Mouse (Mus musculus) lung, postnatal 0 days (tissue): ENCODE data around the gene Adh4. TPM values are rescaled to one million over a fixed set of nuclear protein-coding genes. Genes with fewer than 3 reads are reported as not detected.

Experiments used
- ATAC-seq: fragments of 200-750 bp; cut with Nextera tagmentation; 2 replicates; pipeline ENCODE4 v1.8.0; 2017; ENCODE audit warnings: moderate library complexity
- DNase-seq: peaks from one replicate; pipeline ENCODE4 v3.0.0-alpha.2; 2016; ENCODE audit warnings: low spot score
- H3K27ac ChIP-seq: fragments of 300-500 bp; sonication (generic); 2 replicates; pipeline ENCODE4 v1.5.1; 2014; ENCODE audit warnings: antibody characterized with exemption, mild to moderate bottlenecking, low read length, mixed read lengths
- H3K27me3 ChIP-seq: fragments of 300-500 bp; sonication (generic); replicated peaks from 2 replicates; pipeline ENCODE4 v1.6.1; 2014; ENCODE audit warnings: low read length, mixed read lengths; ENCODE audit not compliant: insufficient read depth
- H3K36me3 ChIP-seq: fragments of 300-500 bp; sonication (generic); 2 replicates; pipeline ENCODE4 v1.6.1; 2014; ENCODE audit warnings: low read length, mixed read lengths; ENCODE audit not compliant: insufficient read depth
- H3K4me1 ChIP-seq: fragments of 300-500 bp; sonication (generic); 2 replicates; pipeline ENCODE4 v1.6.1; 2014; ENCODE audit warnings: antibody characterized with exemption, low read depth, low read length, mixed read lengths; ENCODE audit not compliant: insufficient read depth
- H3K4me2 ChIP-seq: fragments of 300-500 bp; sonication (generic); replicated peaks from 2 replicates; pipeline ENCODE4 v1.6.1; 2014; ENCODE audit warnings: low read depth, mild to moderate bottlenecking, low read length, moderate library complexity, mixed read lengths
- H3K4me3 ChIP-seq: fragments of 300-500 bp; sonication (generic); 2 replicates; pipeline ENCODE4 v1.5.1; 2014; ENCODE audit warnings: low read depth, low read length
- H3K9ac ChIP-seq: fragments of 300-500 bp; sonication (generic); replicated peaks from 2 replicates; pipeline ENCODE4 v1.6.1; 2014; ENCODE audit warnings: low read depth, mild to moderate bottlenecking
- H3K9me3 ChIP-seq: fragments of 300-500 bp; sonication (generic); 2 replicates; pipeline ENCODE4 v1.6.1; 2016; ENCODE audit warnings: low read length, mixed read lengths
- CTCF ChIP-seq: IDR thresholded peaks from 2 replicates; pipeline ENCODE4 v1.5.1; 2016; ENCODE audit warnings: antibody characterized with exemption, mild to moderate bottlenecking
- EP300 ChIP-seq: IDR thresholded peaks from 2 replicates; pipeline ENCODE4 v1.6.1; 2016; ENCODE audit warnings: antibody characterized with exemption, mild to moderate bottlenecking, control low read depth
- WGBS: fragments of 180-500 bp; shearing (Covaris S2); extraction: QIAGEN DNeasy Blood & Tissue Kit; methylation state at CpG from one replicate; pipeline ENCODE4 v1.1.7; 2014; 5-methylcytosine and 5-hydroxymethylcytosine counted together
- polyA plus RNA-seq: library from polyadenylated mRNA; unstranded; fragments of >200 nt; fragmentation: Nextera tagmentation; extraction: Ambion mirVana; gene quantifications from 2 replicates; pipeline ENCODE4 v1.2.1, GENCODE M21; 2015

The Adh4 gene
- polyA plus RNA-seq, 1 experiment from 2014 or later, result not detected

GRCm38 (mm10) chr3:138442203-138442602, 26.9 kb downstream of the Adh4 start:
- 0 out of 2 replicates have a peak, but pooled peaks cover 8% of the 10 kb centered on the region for H3K36me3 ChIP-seq
- H3K4me2 ChIP-seq, result peak overlapping the region; percentile 82
- H3K9me3 ChIP-seq, result no peaks in the 10 kb centered on the region
- no peak; the same call in 1 of the 2 replicates for ATAC-seq
- H3K4me1 ChIP-seq, result peaks cover 4% of the 10 kb centered on the region; the same call in 1 of the 2 replicates
- H3K9ac ChIP-seq, result no peak overlapping the region
- peak overlapping the region; percentile 76 for H3K27ac ChIP-seq
- H3K4me3 ChIP-seq, result peak overlapping the region; percentile 88
- DNase-seq, result peak; percentile 44
- no peak for TF ChIP-seq EP300
- TF ChIP-seq CTCF, result peak; percentile 17; the same call in 1 of the 2 replicates
- 3% methylated on average over 9 of the region's 9 CpGs for WGBS
- no peaks in the 10 kb centered on the region for H3K27me3 ChIP-seq

- no peak for TF ChIP-seq EP300
- TF ChIP-seq CTCF, result peak; percentile 41; the same call in 1 of the 2 replicates
- peak within 1 kb of the TSS; percentile 81 for H3K9ac ChIP-seq
- ATAC-seq (peak; percentile 100), DNase-seq (peak; percentile 96)
- H3K4me1 ChIP-seq, result peaks cover 4% of the 10 kb centered on the region; the same call in 1 of the 2 replicates
- H3K4me2 ChIP-seq, result peak within 1 kb of the TSS; percentile 82
- H3K27ac ChIP-seq, result peak within 1 kb of the TSS; percentile 81
- H3K36me3 ChIP-seq, result 0 out of 2 replicates have a peak, but pooled peaks cover 8% of the 10 kb centered on the region
- no peaks in the 10 kb centered on the region for H3K27me3 ChIP-seq
- H3K9me3 ChIP-seq, result no peaks in the 10 kb centered on the region
- H3K4me3 ChIP-seq, result peak within 1 kb of the TSS; percentile 88
- 2% methylated on average over 83 of the region's 86 CpGs for WGBS
These were observed 27.6 kb downstream of the Adh4 start, which contains the start of gene Adh5 for GRCm38 (mm10) chr3:138442612-138443464. Gene Adh5 (plus strand): TSS chr3:138443093.

GRCm38 (mm10) chr3:138443465-138443771, 28.2 kb downstream of the Adh4 start:
- peak overlapping the region; percentile 88 for H3K4me3 ChIP-seq
- peak overlapping the region; percentile 81 for H3K27ac ChIP-seq
- DNase-seq, result no peak
- H3K9ac ChIP-seq, result peak overlapping the region; percentile 81
- H3K36me3 ChIP-seq, result peaks cover 8% of the 10 kb centered on the region; the same call in 1 of the 2 replicates
- peak overlapping the region; percentile 82 for H3K4me2 ChIP-seq
- no peaks in the 10 kb centered on the region for H3K9me3 ChIP-seq
- no peaks in the 10 kb centered on the region for H3K27me3 ChIP-seq
- ATAC-seq, result no peak
- H3K4me1 ChIP-seq, result peaks cover 4% of the 10 kb centered on the region; the same call in 1 of the 2 replicates
- WGBS, result 3% methylated on average over 9 of the region's 9 CpGs
- TF ChIP-seq EP300, result no peak
- no peak for TF ChIP-seq CTCF

- no peak overlapping the region for H3K9ac ChIP-seq
- WGBS, result 72% methylated on average over 12 of the region's 12 CpGs
- H3K36me3 ChIP-seq, result peaks cover 25% of the 10 kb centered on the region
- TF ChIP-seq EP300 (no peak), CTCF (no peak)
- no peak for ATAC-seq
- no peaks in the 10 kb centered on the region for H3K9me3 ChIP-seq
- no peak overlapping the region for H3K4me3 ChIP-seq
- no peak overlapping the region for H3K27ac ChIP-seq
- H3K4me1 ChIP-seq, result no peaks in the 10 kb centered on the region; the same call in 1 of the 2 replicates
- no peak for DNase-seq
- no peak overlapping the region for H3K4me2 ChIP-seq
- no peaks in the 10 kb centered on the region for H3K27me3 ChIP-seq
These were observed 33.0 kb downstream of the Adh4 start for GRCm38 (mm10) chr3:138448077-138448860.

GRCm38 (mm10) chr3:138452169-138452568, 36.9 kb downstream of the Adh4 start:
- H3K4me3 ChIP-seq, result no peak overlapping the region
- no peak for TF ChIP-seq CTCF
- TF ChIP-seq EP300, result no peak
- H3K4me2 ChIP-seq, result no peak overlapping the region
- H3K27ac ChIP-seq, result no peak overlapping the region
- H3K9me3 ChIP-seq, result no peaks in the 10 kb centered on the region
- H3K4me1 ChIP-seq, result no peaks in the 10 kb centered on the region
- ATAC-seq (no peak), DNase-seq (no peak)
- peaks cover 23% of the 10 kb centered on the region for H3K36me3 ChIP-seq
- H3K9ac ChIP-seq, result no peak overlapping the region
- no peaks in the 10 kb centered on the region for H3K27me3 ChIP-seq
- WGBS, result 77% methylated on average over 10 of the region's 10 CpGs

- peak; percentile 72 for DNase-seq
- Histone ChIP-seq H3K36me3 (peaks cover 18% of the 10 kb centered on the region), H3K4me1 (no peaks in the 10 kb centered on the region), H3K9ac (no peak overlapping the region), H3K4me3 (no peak overlapping the region), H3K27ac (0 out of 2 replicates have a peak overlapping the region, but pooled peaks have one; percentile 6), H3K27me3 (no peaks in the 10 kb centered on the region), H3K9me3 (no peaks in the 10 kb centered on the region), H3K4me2 (no peak overlapping the region)
- ATAC-seq, result peak; percentile 47
- TF ChIP-seq EP300 (0 out of 2 replicates have a peak, but pooled peaks have one; percentile 16), CTCF (no peak)
- 55% methylated on average over 1 of the region's 1 CpGs for WGBS
These were observed 39.0 kb downstream of the Adh4 start for GRCm38 (mm10) chr3:138454234-138454633.
